ENCODE assay signal across 9 mouse cellular contexts in genomic region chr5:130320485-130320884, GRCm38 (mm10). TPM values are rescaled to one million over a fixed set of nuclear protein-coding genes. Genes with fewer than 3 reads are reported as not detected.
DNase-seq lines count a peak whose midpoint lies in the region; ATAC-seq and TF ChIP-seq lines count a peak whose summit lies in the region.
"Had no signal": no experiment of that assay in that cellular context is flagged by ENCODE, and none has a peak within 500 bp of the region (broad histone marks: within the 10 kb centered on the region; RNA-seq: fewer than 3 reads in every experiment).

No protein-coding gene starts in this region.

- 0 out of 2 replicates have a peak, but pooled peaks cover 2% of the 10 kb centered on the region for H3K36me3 ChIP-seq in kidney, adult 2 months (ENCODE audit: control insufficient read depth, insufficient read depth, low read length)
- peaks cover 17% of the 10 kb centered on the region for H3K36me3 ChIP-seq in kidney, embryonic 16.5 days (ENCODE audit: insufficient read depth, low read length)
- H3K36me3 ChIP-seq in midbrain, embryonic 13.5 days = peaks cover 16% of the 10 kb centered on the region

- no peak overlapping the region for H3K4me2 ChIP-seq in kidney, embryonic 16.5 days (replicated peaks; ENCODE audit: low read depth, low read length)
- no peak overlapping the region for H3K4me2 ChIP-seq in midbrain, embryonic 13.5 days (replicated peaks)

- ATAC-seq in kidney, embryonic 16.5 days (ENCODE audit: low FRiP score, low TSS enrichment) = no peak
- no peak for ATAC-seq in megakaryocyte-erythroid progenitor cell, adult 5-6 weeks (replicated peaks; ENCODE audit: low FRiP score, low TSS enrichment, poor library complexity, severe bottlenecking)
- no peak for ATAC-seq in midbrain, embryonic 13.5 days

- H3K4me3 ChIP-seq in kidney, adult 2 months (ENCODE audit: insufficient read depth, low read depth, low read length) = no peak overlapping the region
- no peak overlapping the region for H3K4me3 ChIP-seq in kidney, embryonic 16.5 days (ENCODE audit: low read length)
- no peak overlapping the region for H3K4me3 ChIP-seq in midbrain, embryonic 13.5 days (replicated peaks)
- H3K4me3 ChIP-seq: myocyte had no signal

- H3K27ac ChIP-seq in kidney, adult 2 months (ENCODE audit: insufficient read depth, low read depth, low read length) = no peak overlapping the region
- no peak overlapping the region for H3K27ac ChIP-seq in kidney, embryonic 16.5 days (ENCODE audit: low read length)
- H3K27ac ChIP-seq in midbrain, embryonic 13.5 days = no peak overlapping the region

- DNase-seq in kidney, adult 2 months = peak; percentile 26
- DNase-seq in adrenal gland, adult 8-10 months = peak; percentile 54
- DNase-seq in embryo, embryonic 11.5 days (ENCODE audit: low read depth, low spot score) = peak; percentile 8
- peak; percentile 11 for DNase-seq in liver
- no peak for DNase-seq in spleen, postnatal 10 days (ENCODE audit: low spot score in 2 of 2)

- H3K9me3 ChIP-seq in kidney, embryonic 16.5 days (ENCODE audit: low read length) = peaks cover 13% of the 10 kb centered on the region
- peaks cover 6% of the 10 kb centered on the region; the same call in 1 of the 2 replicates for H3K9me3 ChIP-seq in midbrain, embryonic 13.5 days

- H3K27me3 ChIP-seq in kidney, adult 2 months (replicated peaks; ENCODE audit: control insufficient read depth, insufficient read depth, low read length) = no peaks in the 10 kb centered on the region
- H3K27me3 ChIP-seq in kidney, embryonic 16.5 days (ENCODE audit: insufficient read depth, low read length) = no peaks in the 10 kb centered on the region
- no peaks in the 10 kb centered on the region for H3K27me3 ChIP-seq in midbrain, embryonic 13.5 days

- H3K9ac ChIP-seq in kidney, embryonic 16.5 days (replicated peaks; ENCODE audit: low read length) = no peak overlapping the region
- H3K9ac ChIP-seq in midbrain, embryonic 13.5 days (replicated peaks) = no peak overlapping the region

- peak; percentile 38 for TF ChIP-seq CTCF in kidney, adult 2 months (conservative IDR thresholded peaks at IDR 0.05; ENCODE audit: insufficient read depth, insufficient read length, low read depth, low read length)

- H3K4me1 ChIP-seq in kidney, adult 2 months (ENCODE audit: control insufficient read depth, insufficient read depth, low read length) = no peaks in the 10 kb centered on the region
- H3K4me1 ChIP-seq in kidney, embryonic 16.5 days (ENCODE audit: insufficient read depth, low read length) = no peaks in the 10 kb centered on the region
- H3K4me1 ChIP-seq in midbrain, embryonic 13.5 days (replicated peaks) = no peaks in the 10 kb centered on the region

- TF ChIP-seq POLR2A in kidney, adult 2 months (IDR thresholded peaks at IDR 0.05; ENCODE audit: low read depth, low read length) = no peak

- WGBS in kidney, adult 2 months = 72% methylated on average over 3 of the region's 3 CpGs
- 66% methylated on average over 3 of the region's 3 CpGs for WGBS in kidney, embryonic 16.5 days
- 91% methylated on average over 3 of the region's 3 CpGs for WGBS in midbrain, embryonic 13.5 days

RNA-seq across cellular contexts. Expression of gene Caln1, which starts 48.8 kb away (rescaled TPM):
- 0.02 and 0.04 TPM in 2 replicates for polyA plus RNA-seq in kidney, adult 2 months (2012; rRNA removed)
- polyA plus RNA-seq in kidney, embryonic 16.5 days (2015; fragmentation: Nextera tagmentation; extraction: Ambion mirVana) = 0.28 and 0.95 TPM in 2 replicates
- 10 to 100 TPM; 48.9 to 84.6 (median 58.6) TPM for total RNA-seq in adrenal gland, adult 8-10 months (2022)
- total RNA-seq in megakaryocyte-erythroid progenitor cell, adult 5-6 weeks (2014; fragmentation: Nextera tagmentation) = not detected in 2 replicates
- not detected in 2 replicates for total RNA-seq in megakaryocyte-erythroid progenitor cell, adult 5-6 weeks (2017)
- 4.2 and 4.6 TPM in 2 replicates for polyA plus RNA-seq in midbrain, embryonic 13.5 days (2015; fragmentation: Nextera tagmentation; extraction: Ambion mirVana)
- polyA plus RNA-seq: myocyte had no signal

Comparison
In these comparisons a context has a peak if more than half of its experiments do, and no peak if none do; other contexts are left out.
1. DNase-seq: peak in kidney, adult 2 months (single experiment), adrenal gland, adult 8-10 months (single experiment), embryo, embryonic 11.5 days (single experiment) and liver (single experiment); none in spleen, postnatal 10 days (0 of 2).